Mouse (Mus musculus): ENCODE results near the gene 1700109H08Rik.

DNA sequence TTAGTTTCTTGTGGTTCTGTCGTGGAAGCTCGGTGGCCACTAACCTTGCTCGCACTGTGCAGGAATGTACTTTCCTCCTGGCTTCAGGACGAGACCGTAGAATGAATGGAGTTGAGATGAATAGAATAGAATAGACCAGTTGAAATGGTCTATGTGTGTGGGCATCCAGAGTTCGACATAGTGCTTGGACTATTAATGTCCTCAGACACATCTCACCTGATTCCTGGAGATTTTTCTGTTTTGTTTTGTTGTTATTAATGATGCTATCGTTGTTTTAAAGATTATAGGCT lies 26.9 kb upstream of the 1700109H08Rik start:
- TF ChIP-seq CTCF (IDR thresholded peaks at IDR 0.05; ENCODE audit: low read depth) (no peak), EP300 (IDR thresholded peaks at IDR 0.05; ENCODE audit: low read depth) (no peak)
